Mouse (Mus musculus): ENCODE data around the gene Mrps23. TPM values are rescaled to one million over a fixed set of nuclear protein-coding genes. Genes with fewer than 3 reads are reported as not detected.

Mrps23 gene
- polyA plus RNA-seq, 1 experiment from 2014 or later = 54.1 TPM

DNA sequence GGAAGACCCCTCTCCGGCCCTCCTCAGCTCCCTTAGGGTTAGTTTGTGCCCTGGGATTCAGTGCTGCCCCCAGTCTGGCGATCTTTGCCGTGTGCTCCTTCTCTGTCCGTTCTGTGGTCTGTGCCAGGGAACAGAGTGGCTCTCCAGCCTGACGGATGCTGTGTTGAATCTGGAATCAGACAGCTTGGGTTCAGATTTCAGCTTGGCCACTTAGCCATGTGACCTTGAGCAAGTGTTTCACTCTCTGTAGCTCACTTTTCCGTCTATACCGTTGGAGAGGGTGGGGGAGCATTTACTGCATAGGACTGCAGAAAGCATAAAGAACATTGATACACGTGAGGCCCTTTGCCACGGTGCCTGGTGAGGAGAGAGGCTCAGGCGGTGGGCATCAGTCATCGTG, 44.8 kb upstream of the Mrps23 start:
- no peak overlapping the region for H3K9ac ChIP-seq (ENCODE audit: low read depth, low read length)
- 66% methylated on average over 11 of the region's 11 CpGs for WGBS

DNA sequence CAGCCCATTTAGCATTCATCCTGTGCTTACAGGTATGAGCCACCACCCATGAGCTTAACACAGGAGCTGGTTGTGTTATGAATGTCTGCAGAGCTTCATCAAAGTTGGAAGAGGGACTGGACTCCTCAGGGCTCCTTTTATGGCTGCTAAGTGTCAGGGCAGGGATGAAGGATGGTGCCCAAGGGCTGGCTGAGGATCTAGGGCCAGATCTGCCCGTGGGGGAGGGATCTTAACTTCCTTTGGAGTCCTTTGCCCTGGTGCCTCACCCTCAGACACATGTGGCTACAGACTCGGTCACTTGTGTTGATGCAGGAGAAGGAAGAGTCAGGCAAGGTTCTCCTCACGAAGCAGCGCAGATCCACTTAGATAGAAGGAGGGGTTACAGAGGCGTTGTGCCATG, 43.9 kb upstream of the Mrps23 start:
- Histone ChIP-seq H3K9me3 (ENCODE audit: control insufficient read depth) (no peaks in the 10 kb centered on the region), H3K4me2 (replicated peaks; ENCODE audit: low read depth) (no peak overlapping the region), H3K27me3 (replicated peaks; ENCODE audit: control insufficient read depth, insufficient read depth, low read length) (no peaks in the 10 kb centered on the region), H3K27ac (ENCODE audit: low read depth, low read length) (no peak overlapping the region), H3K4me1 (replicated peaks; ENCODE audit: control insufficient read depth, insufficient read depth, low read length) (peaks cover 4% of the 10 kb centered on the region; the same call in 1 of the 2 replicates), H3K9ac (ENCODE audit: low read depth, low read length) (no peak overlapping the region), H3K4me3 (ENCODE audit: low read depth, low read length) (no peak overlapping the region), H3K36me3 (ENCODE audit: control insufficient read depth, insufficient read depth) (no peaks in the 10 kb centered on the region)
- no peak for ATAC-seq
- TF ChIP-seq CTCF (IDR thresholded peaks at IDR 0.05; ENCODE audit: low read depth) = no peak
- WGBS = 55% methylated on average over 5 of the region's 5 CpGs

More for the DNA sequence above, 44.8 kb upstream of the Mrps23 start:
- Histone ChIP-seq H3K4me2 (replicated peaks; ENCODE audit: low read depth) (no peak overlapping the region), H3K4me3 (ENCODE audit: low read depth, low read length) (no peak overlapping the region), H3K36me3 (ENCODE audit: control insufficient read depth, insufficient read depth) (no peaks in the 10 kb centered on the region), H3K4me1 (replicated peaks; ENCODE audit: control insufficient read depth, insufficient read depth, low read length) (0 out of 2 replicates have a peak, but pooled peaks cover 4% of the 10 kb centered on the region), H3K27me3 (replicated peaks; ENCODE audit: control insufficient read depth, insufficient read depth, low read length) (no peaks in the 10 kb centered on the region), H3K27ac (ENCODE audit: low read depth, low read length) (peak overlapping the region; percentile 36), H3K9me3 (ENCODE audit: control insufficient read depth) (no peaks in the 10 kb centered on the region)
- ATAC-seq = no peak
- TF ChIP-seq CTCF (IDR thresholded peaks at IDR 0.05; ENCODE audit: low read depth) = no peak

DNA sequence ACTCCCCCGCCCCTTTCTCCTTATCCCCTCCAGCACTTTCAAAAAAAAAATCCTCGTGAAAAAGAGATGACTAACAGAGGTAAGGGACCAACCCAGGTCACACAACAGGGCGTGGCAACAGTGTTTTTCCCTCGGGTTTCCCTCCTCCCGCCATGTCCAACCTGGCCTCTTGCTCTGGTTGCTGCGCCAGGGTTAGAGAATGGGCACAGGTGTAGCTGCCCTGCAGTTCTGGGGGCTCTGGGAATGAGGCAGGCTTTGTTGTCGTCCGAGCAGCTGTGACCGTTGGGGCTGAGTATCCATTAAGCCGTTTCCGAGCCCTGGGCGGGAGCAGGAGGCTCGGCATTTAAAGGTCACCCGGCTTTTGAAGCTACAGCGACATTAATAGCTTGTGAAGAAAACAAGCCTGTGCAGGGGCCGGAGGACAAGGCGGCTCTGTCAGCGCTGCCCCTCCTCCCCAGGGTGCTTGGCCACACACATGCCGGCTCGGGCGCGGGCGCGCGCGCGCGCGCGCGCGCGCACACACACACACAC, 43.1 kb upstream of the Mrps23 start:
- TF ChIP-seq CTCF (IDR thresholded peaks at IDR 0.05; ENCODE audit: low read depth) = no peak
- H3K4me2 ChIP-seq (replicated peaks; ENCODE audit: low read depth) = peak overlapping the region; percentile 80
- H3K27me3 ChIP-seq (replicated peaks; ENCODE audit: control insufficient read depth, insufficient read depth, low read length) = no peaks in the 10 kb centered on the region
- H3K9me3 ChIP-seq (ENCODE audit: control insufficient read depth) = no peaks in the 10 kb centered on the region
- H3K36me3 ChIP-seq (ENCODE audit: control insufficient read depth, insufficient read depth) = no peaks in the 10 kb centered on the region
- peak; percentile 50 for ATAC-seq
- H3K4me3 ChIP-seq (ENCODE audit: low read depth, low read length) = peak overlapping the region; percentile 39
- H3K27ac ChIP-seq (ENCODE audit: low read depth, low read length) = peak overlapping the region; percentile 77
- H3K4me1 ChIP-seq (replicated peaks; ENCODE audit: control insufficient read depth, insufficient read depth, low read length) = peaks cover 4% of the 10 kb centered on the region; the same call in 1 of the 2 replicates
- H3K9ac ChIP-seq (ENCODE audit: low read depth, low read length) = no peak overlapping the region
- WGBS = 3% methylated on average over 16 of the region's 33 CpGs

DNA sequence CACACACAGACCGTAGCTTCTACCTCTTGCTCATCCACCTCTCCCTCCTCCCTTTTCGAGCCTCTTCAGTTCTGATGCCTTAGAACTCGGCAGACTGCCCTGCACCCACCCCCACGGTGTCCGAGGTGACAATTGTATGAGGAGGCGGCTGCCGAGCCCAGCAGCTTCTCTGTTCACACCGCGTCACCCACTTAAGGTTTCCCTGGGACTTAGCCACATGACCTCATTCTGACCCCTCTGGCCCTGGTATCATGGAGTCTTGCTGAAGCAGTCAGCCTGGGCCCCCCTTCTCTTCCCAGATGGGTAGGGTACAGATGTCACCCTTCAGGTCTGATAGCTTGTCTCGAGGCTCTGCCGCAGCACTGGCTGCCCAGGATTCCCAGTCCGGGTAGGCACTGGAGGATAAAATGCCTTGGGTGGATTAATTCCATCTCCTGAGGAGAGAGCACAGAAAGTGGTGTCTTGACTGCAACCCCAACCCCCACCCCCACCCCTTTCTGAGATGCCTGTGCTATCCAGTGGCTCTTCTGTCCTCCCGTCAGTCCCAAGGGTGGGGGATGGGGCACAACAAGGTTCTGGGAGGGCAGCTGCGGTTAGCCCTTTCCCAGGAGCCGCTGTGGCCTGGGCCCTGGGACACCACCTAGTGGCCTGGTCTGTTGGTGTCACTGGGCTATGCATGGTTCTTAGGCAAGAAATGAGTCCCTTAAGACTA, 42.4 kb upstream of the Mrps23 start:
- 1% methylated on average over 15 of the region's 15 CpGs for WGBS

DNA sequence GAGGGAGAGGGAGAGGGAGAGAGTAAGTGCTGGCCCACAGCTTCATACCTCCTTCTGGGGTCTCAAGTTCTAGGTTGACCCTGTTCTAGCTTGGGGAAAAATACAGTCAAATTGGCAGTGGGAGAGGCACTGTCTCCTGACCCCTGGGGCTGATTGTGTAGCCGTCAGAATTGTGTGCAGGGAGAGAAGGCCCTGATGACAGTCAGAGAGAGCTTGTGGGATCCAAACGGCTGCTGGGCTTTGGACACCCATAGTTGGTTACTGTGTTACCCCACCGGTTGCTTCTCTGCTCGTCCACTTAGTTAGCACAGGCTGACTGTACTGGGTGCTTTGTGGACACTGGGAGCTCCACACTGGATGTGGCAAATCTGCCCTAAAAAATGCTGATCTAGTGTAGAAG, 41.4 kb upstream of the Mrps23 start:
- Histone ChIP-seq H3K36me3 (ENCODE audit: control insufficient read depth, insufficient read depth) (no peaks in the 10 kb centered on the region), H3K27me3 (replicated peaks; ENCODE audit: control insufficient read depth, insufficient read depth, low read length) (no peaks in the 10 kb centered on the region), H3K4me1 (replicated peaks; ENCODE audit: control insufficient read depth, insufficient read depth, low read length) (no peaks in the 10 kb centered on the region; the same call in 1 of the 2 replicates), H3K4me2 (replicated peaks; ENCODE audit: low read depth) (no peak overlapping the region), H3K9ac (ENCODE audit: low read depth, low read length) (no peak overlapping the region), H3K9me3 (ENCODE audit: control insufficient read depth) (no peaks in the 10 kb centered on the region), H3K4me3 (ENCODE audit: low read depth, low read length) (no peak overlapping the region), H3K27ac (ENCODE audit: low read depth, low read length) (no peak overlapping the region)
- 55% methylated on average over 4 of the region's 4 CpGs for WGBS
- no peak for ATAC-seq
- no peak for TF ChIP-seq CTCF (IDR thresholded peaks at IDR 0.05; ENCODE audit: low read depth)

More for the DNA sequence above, 42.4 kb upstream of the Mrps23 start:
- Histone ChIP-seq H3K27me3 (replicated peaks; ENCODE audit: control insufficient read depth, insufficient read depth, low read length) (no peaks in the 10 kb centered on the region), H3K9me3 (ENCODE audit: control insufficient read depth) (no peaks in the 10 kb centered on the region), H3K4me2 (replicated peaks; ENCODE audit: low read depth) (peak overlapping the region; percentile 80), H3K36me3 (ENCODE audit: control insufficient read depth, insufficient read depth) (no peaks in the 10 kb centered on the region), H3K27ac (ENCODE audit: low read depth, low read length) (peak overlapping the region; percentile 61; the same call in 1 of the 2 replicates), H3K4me3 (ENCODE audit: low read depth, low read length) (peak overlapping the region; percentile 39), H3K4me1 (replicated peaks; ENCODE audit: control insufficient read depth, insufficient read depth, low read length) (no peaks in the 10 kb centered on the region; the same call in 1 of the 2 replicates), H3K9ac (ENCODE audit: low read depth, low read length) (peak overlapping the region; percentile 32; the same call in 1 of the 2 replicates)
- peak; percentile 94 for TF ChIP-seq CTCF (IDR thresholded peaks at IDR 0.05; ENCODE audit: low read depth)
- ATAC-seq = peak; percentile 73

DNA sequence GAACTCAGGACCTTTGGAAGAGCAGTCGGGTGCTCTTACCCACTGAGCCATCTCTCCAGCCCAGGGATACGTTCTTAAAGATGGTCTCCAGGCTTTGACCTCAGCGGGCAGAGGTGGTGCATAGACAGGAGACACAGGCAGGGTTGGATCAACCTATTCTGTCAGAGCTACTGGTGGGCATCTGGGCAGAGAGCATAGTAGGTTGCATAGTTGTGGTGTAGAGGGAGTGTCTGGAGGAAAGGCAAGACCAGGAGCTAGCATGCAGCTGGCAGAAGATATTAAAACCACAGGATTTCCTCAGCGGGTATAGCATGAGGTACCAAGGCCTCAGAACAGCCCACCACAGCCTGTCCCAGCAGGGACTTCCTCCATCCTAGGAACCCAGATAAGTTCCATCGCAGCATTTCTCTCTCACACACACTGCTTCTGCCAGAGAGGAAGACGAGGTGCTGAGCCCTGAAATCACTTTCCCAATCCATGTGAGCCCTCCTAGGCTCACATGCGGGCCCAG, 39.9 kb upstream of the Mrps23 start:
- no peak overlapping the region for H3K4me2 ChIP-seq (replicated peaks; ENCODE audit: low read depth)
- no peaks in the 10 kb centered on the region; the same call in 1 of the 2 replicates for H3K4me1 ChIP-seq (replicated peaks; ENCODE audit: control insufficient read depth, insufficient read depth, low read length)
- no peak for ATAC-seq
- H3K27me3 ChIP-seq (replicated peaks; ENCODE audit: control insufficient read depth, insufficient read depth, low read length) = no peaks in the 10 kb centered on the region
- no peak overlapping the region for H3K9ac ChIP-seq (ENCODE audit: low read depth, low read length)
- no peaks in the 10 kb centered on the region for H3K36me3 ChIP-seq (ENCODE audit: control insufficient read depth, insufficient read depth)
- no peak for TF ChIP-seq CTCF (IDR thresholded peaks at IDR 0.05; ENCODE audit: low read depth)
- 75% methylated on average over 7 of the region's 7 CpGs for WGBS
- no peak overlapping the region for H3K4me3 ChIP-seq (ENCODE audit: low read depth, low read length)
- no peak overlapping the region for H3K27ac ChIP-seq (ENCODE audit: low read depth, low read length)
- no peaks in the 10 kb centered on the region for H3K9me3 ChIP-seq (ENCODE audit: control insufficient read depth)
